Mouse (Mus musculus): ENCODE measurements around the gene Fastk.

DNA sequence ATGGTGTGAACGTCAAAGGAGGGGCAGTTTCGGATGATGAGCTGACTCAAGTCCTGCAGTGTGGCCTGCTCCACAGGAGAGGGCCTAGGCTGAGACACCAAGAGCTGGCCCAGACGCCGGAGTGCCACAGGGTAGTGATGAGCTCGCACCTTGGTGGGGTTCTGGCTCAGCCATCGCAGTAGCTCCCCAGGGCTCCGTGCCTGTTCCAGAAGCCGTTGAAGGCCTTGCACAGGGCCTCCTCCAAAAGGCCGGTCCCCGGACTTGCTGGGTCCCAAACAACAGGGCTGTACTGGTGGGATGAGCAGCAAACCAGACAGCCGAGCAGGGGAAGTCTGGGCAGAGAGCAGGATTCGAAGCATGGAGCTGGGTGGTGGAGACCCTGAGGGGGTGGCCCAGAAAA, 1.2 kb downstream of the Fastk start:
- TF ChIP-seq EP300 (IDR thresholded peaks at IDR 0.05), result no peak
- TF ChIP-seq CTCF (IDR thresholded peaks at IDR 0.05), result no peak
